Mouse (Mus musculus) neural tube, embryonic 10.5 days (tissue): ENCODE measurements around the gene Spata17.

Experiments
- DNase-seq: peaks from one replicate; pipeline ENCODE4 v3.0.0-alpha.2; 2017; ENCODE audit warnings: low spot score; ENCODE audit errors: extremely low spot score

Gene Spata17

GRCm38 (mm10) chr1:187006227-187006925 is 208.9 kb downstream of the Spata17 start:
- DNase-seq: no peak

DNA sequence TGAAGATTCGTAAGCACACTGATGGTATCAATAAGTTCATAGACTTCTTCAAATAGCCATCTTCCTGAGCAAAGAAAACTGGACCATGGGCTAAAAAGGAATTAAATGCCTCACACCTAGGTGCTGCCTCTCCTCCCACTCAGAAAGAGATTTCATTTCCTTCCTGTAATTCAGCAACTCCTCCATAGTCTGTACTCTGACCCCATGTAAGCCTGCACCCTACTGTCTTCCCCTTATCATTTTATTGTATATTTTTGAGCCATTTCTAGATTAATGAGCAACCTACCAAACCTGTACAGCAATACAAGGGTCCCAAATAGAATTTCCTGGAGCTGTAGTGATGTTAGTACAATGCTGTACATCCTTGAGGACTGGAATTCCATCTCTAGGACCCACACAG is 211.0 kb downstream of the Spata17 start:
- DNase-seq: no peak

- no peak for DNase-seq
These were observed 211.8 kb downstream of the Spata17 start for GRCm38 (mm10) chr1:187003441-187003861.

DNA sequence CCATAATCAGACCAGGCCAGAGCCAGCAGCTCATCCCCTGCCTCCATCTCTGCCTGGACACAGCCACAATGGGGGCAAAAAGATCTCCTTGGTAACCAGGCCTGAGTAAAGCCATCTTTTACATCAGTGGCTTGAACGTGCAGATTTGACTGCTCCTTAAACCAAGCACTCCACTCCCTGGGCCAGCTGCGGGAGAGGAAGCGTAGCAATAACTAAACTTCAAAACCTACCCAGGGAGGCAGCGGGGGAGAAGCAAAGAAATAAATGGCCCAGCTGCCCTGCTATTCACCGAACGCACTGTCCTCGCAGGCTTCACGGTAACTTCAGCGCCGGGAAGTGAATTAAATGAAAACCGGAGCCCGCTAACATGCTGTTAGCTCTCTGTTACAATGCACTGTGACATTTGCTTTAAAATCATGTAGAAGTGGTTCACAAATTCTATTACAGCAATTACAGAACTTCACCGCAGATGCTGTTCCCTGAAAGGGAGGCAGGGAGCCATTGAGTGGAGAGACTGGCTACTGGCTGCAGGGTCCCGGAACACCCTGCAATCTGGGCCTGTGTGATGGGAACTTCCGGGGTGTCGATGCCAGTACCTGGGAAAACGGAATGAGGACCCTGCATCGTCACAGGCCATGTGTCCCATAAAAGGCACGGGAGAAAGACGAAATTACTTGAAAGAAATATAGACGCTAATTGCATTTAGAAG is 217.5 kb downstream of the Spata17 start:
- no peak for DNase-seq
